Mouse (Mus musculus): Measurements from ENCODE around the gene Sly. TPM values are rescaled to one million over a fixed set of nuclear protein-coding genes. Genes with fewer than 3 reads are reported as not detected.
"Not testable (repeated sequence)": the region's sequence is repeated elsewhere in the genome, so short reads cannot be mapped to it uniquely, and the experiment has no call there.

Sly gene
- not detected for total RNA-seq (2021)
- long read RNA-seq, result 0 reads

- not testable (repeated sequence) for DNase-seq (ENCODE audit: low spot score in 2 of 2)
These were observed at the start of gene Sly for GRCm38 (mm10) chrY:57186888-57187287. Gene Sly, plus strand, starts transcription at chrY:57187188.

All from layer of hippocampus, postnatal 10 days (tissue).